Mouse (Mus musculus) adrenal gland, postnatal 25 days (tissue): ENCODE measurements around the gene Gbgt1. TPM values are rescaled to one million over a fixed set of nuclear protein-coding genes. Genes with fewer than 3 reads are reported as not detected.

Experiments used
- total RNA-seq: library from RNA; stranded (reverse); gene quantifications from 2 replicates; pipeline ENCODE4 v1.2.3, GENCODE M21; 2021

Gene Gbgt1
- total RNA-seq, 1 experiment from 2014 or later: 3.2 TPM

Other genes starting within 250 kb of the Gbgt1 start
- 5.5 and 9.6 TPM in 2 replicates for gene Ppp1r26, start 50.1 kb upstream of the Gbgt1 start, total RNA-seq
- gene 1700007K13Rik, start 30.6 kb upstream of the Gbgt1 start, total RNA-seq: 1.0 TPM in 1 of 2 replicates, not detected in the other
- 52.4 and 61.8 TPM in 2 replicates for gene Mrps2, start 28.8 kb upstream of the Gbgt1 start, total RNA-seq
- 3.4 TPM in 1 of 2 replicates, not detected in the other for gene Gm10134, start 9.2 kb downstream of the Gbgt1 start, total RNA-seq
- 32.6 and 40.3 TPM in 2 replicates for gene Ralgds, start 16.2 kb downstream of the Gbgt1 start, total RNA-seq
- gene Cel, start 66.5 kb downstream of the Gbgt1 start, total RNA-seq: 0.24 TPM in 1 of 2 replicates, not detected in the other
- 22.3 and 24.4 TPM in 2 replicates for gene Gtf3c5, start 86.9 kb downstream of the Gbgt1 start, total RNA-seq
- gene Gfi1b, start 125.1 kb downstream of the Gbgt1 start, total RNA-seq: not detected in 2 replicates
- 22.3 and 22.8 TPM in 2 replicates for gene Tsc1, start 144.3 kb downstream of the Gbgt1 start, total RNA-seq
- 1.5 TPM in 1 of 2 replicates, not detected in the other for gene Spaca9, start 202.8 kb downstream of the Gbgt1 start, total RNA-seq
- not detected in 2 replicates for gene Ak8, start 203.3 kb downstream of the Gbgt1 start, total RNA-seq